ENCODE assay signal across 10 mouse cellular contexts in genomic region chr8:45238282-45238681, GRCm38 (mm10). TPM values are rescaled to one million over a fixed set of nuclear protein-coding genes. Genes with fewer than 3 reads are reported as not detected.
DNase-seq lines count a peak whose midpoint lies in the region; TF ChIP-seq lines count a peak whose summit lies in the region.
"Had no signal": no experiment of that assay in that cellular context is flagged by ENCODE, and none has a peak within 500 bp of the region (broad histone marks: within the 10 kb centered on the region; RNA-seq: fewer than 3 reads in every experiment).

No protein-coding gene starts in this region.

- TF ChIP-seq POLR2A in small intestine, adult 2 months (IDR thresholded peaks at IDR 0.05; ENCODE audit: low read depth, low read length): no peak

- DNase-seq in gastrocnemius, adult 2 months: peak; percentile 15
- DNase-seq in gastrocnemius, adult 8-10 months (ENCODE audit: low spot score in 2 of 2): no peak
- peak; percentile 36 to 44 for DNase-seq in right cerebral cortex, postnatal 10 days (ENCODE audit: low spot score in 2 of 2)
- DNase-seq in right cerebral cortex, postnatal 36 days (ENCODE audit: low spot score in 2 of 2): no peak
- DNase-seq in embryo, embryonic 10.5 days (ENCODE audit: low spot score): peak; percentile 71
- DNase-seq in layer of hippocampus, adult 11-12 months (ENCODE audit: low spot score): peak; percentile 54
- DNase-seq in thymus, postnatal 25 days: no peak

- H3K4me1 ChIP-seq in small intestine, adult 2 months (ENCODE audit: control insufficient read depth, insufficient read depth, insufficient read length, low read length): peaks cover 4% of the 10 kb centered on the region

- no peaks in the 10 kb centered on the region for H3K27me3 ChIP-seq in small intestine, adult 2 months (ENCODE audit: control insufficient read depth, insufficient read depth, low read length)
- H3K27me3 ChIP-seq: midbrain, embryonic 12.5 days had no signal

- no peak overlapping the region for H3K27ac ChIP-seq in gastrocnemius, adult 2 months
- H3K27ac ChIP-seq in small intestine, adult 2 months (ENCODE audit: insufficient read depth, low read depth, low read length): no peak overlapping the region
- H3K27ac ChIP-seq: midbrain, embryonic 12.5 days had no signal

- no peaks in the 10 kb centered on the region for H3K36me3 ChIP-seq in small intestine, adult 2 months (ENCODE audit: control insufficient read depth, insufficient read depth, low read length)
- H3K36me3 ChIP-seq: midbrain, embryonic 12.5 days had no signal

- WGBS in small intestine, adult 2 months: 33% methylated on average over 3 of the region's 3 CpGs

- TF ChIP-seq CTCF in gastrocnemius, adult 2 months (IDR thresholded peaks at IDR 0.05): peak; percentile 72
- peak; percentile 44; the same call in 1 of the 2 replicates for TF ChIP-seq CTCF in small intestine, adult 2 months (IDR thresholded peaks at IDR 0.05; ENCODE audit: extremely low read depth, insufficient read length, insufficient replicate concordance, low read depth, low read length)

- intact Hi-C loops in gastrocnemius, adult 2 months (cut with DNase I): loop anchor here (5.0 kb wide), 1 partner anchor 186 kb away; no protein-coding TSS in a partner anchor

- H3K4me3 ChIP-seq in gastrocnemius, adult 2 months: no peak overlapping the region
- H3K4me3 ChIP-seq in small intestine, adult 2 months (ENCODE audit: low read depth, low read length): no peak overlapping the region
- H3K4me3 ChIP-seq: midbrain, embryonic 12.5 days had no signal

RNA-seq across cellular contexts. Expression of gene F11, which starts 23.5 kb away (rescaled TPM):
- total RNA-seq in gastrocnemius, adult 2 months (2021): not detected
- not detected for total RNA-seq in gastrocnemius, adult 8-10 months (2022)
- not detected in 2 replicates for polyA plus RNA-seq in small intestine, adult 2 months (2012; rRNA removed)
- polyA plus RNA-seq: heart, embryonic 14.5 days; midbrain, embryonic 12.5 days had no signal

RNA-seq across cellular contexts. Expression of gene Klkb1, which starts 56.4 kb away (rescaled TPM):
- not detected for total RNA-seq in gastrocnemius, adult 2 months (2021)
- total RNA-seq in gastrocnemius, adult 8-10 months (2022): under 1 TPM in 1 of 4 experiments, not detected in 3; 0.05 TPM
- 0.01 and 0.25 TPM in 2 replicates for polyA plus RNA-seq in small intestine, adult 2 months (2012; rRNA removed)
- polyA plus RNA-seq: heart, embryonic 14.5 days; midbrain, embryonic 12.5 days had no signal

Comparison
In these comparisons a context has a peak if more than half of its experiments do, and no peak if none do; other contexts are left out.
1. DNase-seq: peak in gastrocnemius, adult 2 months (single experiment), right cerebral cortex, postnatal 10 days (2 of 2), embryo, embryonic 10.5 days (single experiment) and layer of hippocampus, adult 11-12 months (single experiment); none in gastrocnemius, adult 8-10 months (0 of 2), right cerebral cortex, postnatal 36 days (0 of 2) and thymus, postnatal 25 days (single experiment).